Mouse (Mus musculus) ES-Bruce4 (cell line): ENCODE results near the gene Il25. TPM values are rescaled to one million over a fixed set of nuclear protein-coding genes. Genes with fewer than 3 reads are reported as not detected.
"Not testable (repeated sequence)": the region's sequence is repeated elsewhere in the genome, so short reads cannot be mapped to it uniquely, and the experiment has no call there.

Experiments
- H3K27ac ChIP-seq: 2 replicates; pipeline ENCODE4 v1.5.1; 2012; ENCODE audit warnings: low read length, inconsistent platforms; ENCODE audit not compliant: insufficient read depth
- H3K27me3 ChIP-seq: 2 replicates; pipeline ENCODE4 v1.6.1; 2012; ENCODE audit warnings: mild to moderate bottlenecking, low read length, inconsistent platforms; ENCODE audit not compliant: control insufficient read depth, poor library complexity, insufficient read depth, severe bottlenecking
- H3K36me3 ChIP-seq: 2 replicates; pipeline ENCODE4 v1.6.1; 2012; ENCODE audit warnings: inconsistent platforms, mild to moderate bottlenecking, low read length, moderate library complexity; ENCODE audit not compliant: control insufficient read depth, poor library complexity, insufficient read depth, severe bottlenecking
- H3K4me1 ChIP-seq: one replicate; pipeline ENCODE4 v1.8.1; 2011; ENCODE audit warnings: low read length; ENCODE audit not compliant: control insufficient read depth, insufficient read depth
- H3K4me3 ChIP-seq: 2 replicates; pipeline ENCODE4 v1.5.1; 2011; ENCODE audit warnings: low read depth, mild to moderate bottlenecking, low read length
- H3K9ac ChIP-seq: 2 replicates; pipeline ENCODE4 v1.6.1; 2012; ENCODE audit warnings: low read depth, mild to moderate bottlenecking, inconsistent platforms; ENCODE audit not compliant: poor library complexity, severe bottlenecking
- H3K9me3 ChIP-seq: replicated peaks from 2 replicates; pipeline ENCODE4 v1.6.1; 2012; ENCODE audit warnings: mild to moderate bottlenecking, low read length, inconsistent platforms; ENCODE audit not compliant: control insufficient read depth, poor library complexity, insufficient read depth, severe bottlenecking
- CTCF ChIP-seq: IDR thresholded peaks from one replicate; pipeline ENCODE4 v1.8.1; 2011; ENCODE audit warnings: low read depth, low read length
- EP300 ChIP-seq: IDR thresholded peaks from 2 replicates; pipeline ENCODE4 v1.6.1; 2011; ENCODE audit warnings: low read depth, low read length; ENCODE audit not compliant: insufficient read depth
- POLR2A ChIP-seq: IDR thresholded peaks from one replicate; pipeline ENCODE4 v1.8.1; 2011; ENCODE audit warnings: low read length; ENCODE audit not compliant: insufficient read depth
- polyA plus RNA-seq: library from polyadenylated mRNA; stranded (reverse); fragments of >200 nt; gene quantifications from 2 replicates; pipeline ENCODE4 v1.2.4, GENCODE M21; 2011; ENCODE audit warnings: low read depth; ENCODE audit not compliant: missing spikeins, insufficient read depth, insufficient read length

Il25 gene
- polyA plus RNA-seq, 1 experiment, result not detected

DNA sequence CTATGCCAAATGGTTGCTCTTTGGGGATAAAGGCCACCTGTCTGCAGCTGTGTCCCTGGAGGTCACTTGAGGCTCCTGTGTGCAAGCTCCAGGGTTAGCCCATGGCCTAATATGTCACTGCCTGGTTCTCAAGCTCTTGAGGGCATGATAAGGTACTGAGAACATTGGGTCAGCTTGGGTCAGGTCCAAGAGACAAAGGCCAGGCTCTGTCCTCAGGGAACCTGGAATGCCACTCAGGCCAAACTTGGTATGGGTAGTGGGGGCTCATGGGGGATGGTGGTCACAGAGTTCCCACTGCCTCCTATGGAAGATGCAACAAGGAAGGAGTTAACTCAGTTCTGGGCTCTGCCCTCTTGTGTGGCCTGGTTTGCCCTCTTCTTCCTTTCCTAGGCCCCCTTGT is 35.8 kb downstream of the Il25 start:
- Histone ChIP-seq H3K27me3 (no peaks in the 10 kb centered on the region), H3K9ac (no peak overlapping the region), H3K27ac (no peak overlapping the region), H3K4me3 (no peak overlapping the region), H3K4me1 (no peaks in the 10 kb centered on the region), H3K36me3 (no peaks in the 10 kb centered on the region), H3K9me3 (no peaks in the 10 kb centered on the region)
- TF ChIP-seq CTCF, result no peak
- no peak for TF ChIP-seq POLR2A
- no peak for TF ChIP-seq EP300

DNA sequence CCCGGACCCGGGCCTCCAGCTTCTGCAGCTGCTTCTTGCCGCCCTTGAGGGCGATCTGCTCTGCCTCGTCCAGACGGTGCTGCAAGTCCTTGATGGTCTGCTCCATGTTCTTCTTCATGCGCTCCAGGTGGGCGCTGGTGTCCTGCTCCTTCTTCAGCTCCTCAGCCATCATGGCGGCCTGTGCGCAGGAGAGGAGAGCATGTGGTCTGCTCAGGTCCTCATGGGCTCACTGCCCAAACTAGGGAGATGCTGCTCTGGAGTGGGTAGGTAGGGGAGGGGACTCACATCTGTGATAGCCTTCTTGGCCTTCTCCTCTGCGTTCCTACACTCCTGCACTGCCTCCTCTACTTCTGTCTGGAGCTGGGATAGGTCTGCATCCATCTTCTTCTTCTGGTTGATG is 40.3 kb downstream of the Il25 start:
- not testable (repeated sequence) for H3K27ac ChIP-seq, H3K27me3 ChIP-seq, H3K9ac ChIP-seq, H3K4me3 ChIP-seq, H3K4me1 ChIP-seq, H3K9me3 ChIP-seq, H3K36me3 ChIP-seq

DNA sequence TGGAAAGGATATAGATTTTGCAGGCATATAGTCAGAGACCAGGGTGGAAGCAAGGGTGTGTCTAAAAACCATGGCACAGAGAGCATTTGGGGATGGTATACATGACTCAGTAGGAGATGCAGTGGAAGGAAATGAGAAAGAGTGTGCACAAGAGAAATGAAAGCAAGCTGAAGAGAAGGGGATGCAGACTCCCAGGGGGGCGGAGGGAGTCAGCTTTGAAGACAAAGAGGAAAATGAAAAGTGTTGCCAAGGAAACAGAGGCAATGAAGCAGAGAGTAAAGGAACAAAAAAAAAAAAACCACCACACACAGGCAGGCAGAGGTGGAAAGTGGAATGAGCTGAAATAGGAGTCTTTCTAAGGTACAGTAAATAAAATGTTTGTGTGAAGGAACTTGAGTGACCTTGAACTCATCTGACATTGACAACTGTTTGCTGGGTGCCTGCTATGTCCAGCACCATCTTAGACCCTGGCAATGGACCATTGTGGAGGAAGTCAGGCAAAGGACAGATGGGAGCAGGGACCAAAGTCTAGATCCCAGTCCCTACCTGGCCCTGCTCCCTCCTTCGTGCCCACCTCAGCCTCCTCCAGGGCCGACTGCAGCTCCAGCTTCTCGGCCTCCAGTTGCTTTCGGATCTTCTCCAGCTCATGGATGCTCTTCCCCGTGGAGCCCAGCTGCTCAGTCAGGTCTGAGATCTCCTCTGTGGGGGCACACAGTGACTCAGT is 41.7 kb downstream of the Il25 start:
- H3K36me3 ChIP-seq, result no peaks in the 10 kb centered on the region
- H3K9ac ChIP-seq, result no peak overlapping the region
- H3K4me3 ChIP-seq, result no peak overlapping the region
- no peaks in the 10 kb centered on the region for H3K9me3 ChIP-seq
- no peaks in the 10 kb centered on the region for H3K4me1 ChIP-seq
- H3K27me3 ChIP-seq, result no peaks in the 10 kb centered on the region
- TF ChIP-seq POLR2A (no peak), EP300 (no peak), CTCF (no peak)
- no peak overlapping the region for H3K27ac ChIP-seq

DNA sequence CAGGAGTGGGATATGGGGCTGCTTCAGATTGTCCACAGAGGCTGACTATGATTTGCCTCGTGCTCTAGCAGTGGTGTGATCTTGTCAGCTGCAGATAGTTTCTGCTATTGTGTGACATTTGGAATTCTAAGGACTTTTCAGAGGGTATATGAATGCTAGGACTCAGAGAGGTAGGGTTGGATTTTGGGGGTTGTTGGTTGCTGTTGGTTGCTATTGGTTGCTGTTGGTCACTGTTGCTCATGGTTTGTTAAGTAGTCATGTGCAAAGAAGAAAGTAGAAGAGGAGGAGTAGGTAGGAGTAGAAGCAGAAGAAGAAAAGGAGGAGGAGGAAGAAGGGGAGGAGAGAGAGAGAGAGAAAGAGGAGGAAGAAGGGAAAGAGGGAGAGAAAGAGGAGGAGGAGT is 44.1 kb downstream of the Il25 start, which contains the start of gene Gm17428:
Gene Gm17428 (plus strand): TSS at position 301 of the 400 bp plus-strand sequence.
- Histone ChIP-seq H3K4me1 (no peaks in the 10 kb centered on the region), H3K36me3 (no peaks in the 10 kb centered on the region), H3K27me3 (no peaks in the 10 kb centered on the region), H3K4me3 (no peak within 1 kb of the TSS), H3K9ac (no peak within 1 kb of the TSS), H3K27ac (no peak within 1 kb of the TSS), H3K9me3 (no peaks in the 10 kb centered on the region)
- no peak for TF ChIP-seq CTCF
- TF ChIP-seq POLR2A, result no peak
- TF ChIP-seq EP300, result no peak

DNA sequence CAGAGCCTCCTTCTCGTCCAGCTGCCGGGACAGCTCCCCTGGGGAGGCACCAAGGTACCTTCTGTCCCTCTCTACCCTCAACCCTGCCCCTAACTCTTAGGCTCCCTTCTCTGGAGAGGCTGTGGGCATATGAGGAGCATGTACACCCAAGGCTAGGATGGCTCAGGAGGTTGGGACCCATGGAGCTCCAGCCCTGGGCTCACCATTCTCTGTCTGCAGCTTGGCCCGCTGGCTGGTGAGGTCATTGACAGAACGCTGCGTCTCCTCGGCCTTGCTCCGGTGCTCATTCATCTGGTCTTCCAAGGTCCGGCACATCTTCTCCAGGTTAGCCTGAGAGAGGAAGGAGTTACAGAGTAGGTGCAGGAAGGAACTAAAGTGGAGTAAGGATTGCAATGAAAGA is 46.2 kb downstream of the Il25 start:
- Histone ChIP-seq H3K4me1 (no peaks in the 10 kb centered on the region), H3K27me3 (no peaks in the 10 kb centered on the region), H3K9ac (no peak overlapping the region), H3K27ac (no peak overlapping the region), H3K36me3 (no peaks in the 10 kb centered on the region), H3K9me3 (no peaks in the 10 kb centered on the region), H3K4me3 (no peak overlapping the region)
- no peak for TF ChIP-seq POLR2A
- TF ChIP-seq EP300, result no peak

DNA sequence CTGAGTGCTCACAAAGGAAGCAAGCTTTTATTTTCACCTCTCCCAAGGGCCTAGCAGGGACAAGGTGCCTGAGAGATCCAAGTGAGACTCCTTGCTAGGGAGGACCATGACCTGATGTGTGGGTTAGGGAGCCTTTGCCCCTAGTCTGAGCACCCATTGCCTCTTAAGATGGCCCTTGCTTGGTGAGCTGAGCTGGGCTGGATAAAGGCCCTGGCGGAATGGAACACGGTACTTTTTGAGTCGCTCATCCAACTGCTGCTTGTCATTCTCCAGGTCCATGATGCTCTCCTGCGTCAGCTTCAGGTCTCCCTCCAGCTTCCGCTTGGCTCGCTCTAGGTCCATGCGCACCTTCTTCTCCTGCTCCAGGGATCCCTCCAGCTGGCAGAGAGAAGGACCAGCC is 49.4 kb downstream of the Il25 start:
- H3K9me3 ChIP-seq, result no peaks in the 10 kb centered on the region
- H3K4me1 ChIP-seq, result no peaks in the 10 kb centered on the region
- H3K27me3 ChIP-seq, result no peaks in the 10 kb centered on the region
- no peak overlapping the region for H3K27ac ChIP-seq
- H3K36me3 ChIP-seq, result no peaks in the 10 kb centered on the region
- no peak overlapping the region for H3K9ac ChIP-seq
- TF ChIP-seq EP300 (no peak), CTCF (no peak), POLR2A (no peak)
- H3K4me3 ChIP-seq, result no peak overlapping the region

Other genes starting within 250 kb of the Il25 start
- 25.9 and 26.4 TPM in 2 replicates for gene 1700123O20Rik, start 246.5 kb upstream of the Il25 start, polyA plus RNA-seq
- 299 and 323 TPM in 2 replicates for gene Acin1, start 245.8 kb upstream of the Il25 start, polyA plus RNA-seq
- 0.42 TPM in 1 of 2 replicates, not detected in the other for gene Gm29776, start 233.9 kb upstream of the Il25 start, polyA plus RNA-seq
- not detected in 2 replicates for gene Cebpe, start 220.5 kb upstream of the Il25 start, polyA plus RNA-seq
- 2.0 and 2.3 TPM in 2 replicates for gene Slc7a8, start 150.7 kb upstream of the Il25 start, polyA plus RNA-seq
- gene Rnf212b, start 118.6 kb upstream of the Il25 start, polyA plus RNA-seq, result 0.66 and 1.5 TPM in 2 replicates
- gene Homez, start 61.7 kb upstream of the Il25 start, polyA plus RNA-seq, result 12.1 and 16.8 TPM in 2 replicates
- gene Ppp1r3e, start 55.1 kb upstream of the Il25 start, polyA plus RNA-seq, result 4.2 and 6.3 TPM in 2 replicates
- 25.0 and 26.8 TPM in 2 replicates for gene Bcl2l2, start 49.3 kb upstream of the Il25 start, polyA plus RNA-seq
- not detected in 2 replicates for gene Gm20521, start 49.3 kb upstream of the Il25 start, polyA plus RNA-seq
- gene Pabpn1, start 40.2 kb upstream of the Il25 start, polyA plus RNA-seq, result 317 and 318 TPM in 2 replicates
- gene Slc22a17, start 19.6 kb upstream of the Il25 start, polyA plus RNA-seq, result 25.9 and 29.0 TPM in 2 replicates
- 48.3 and 55.8 TPM in 2 replicates for gene Efs, start 6.6 kb upstream of the Il25 start, polyA plus RNA-seq
- gene Cmtm5, start 3.6 kb downstream of the Il25 start, polyA plus RNA-seq, result not detected in 2 replicates
- gene Myh6, start 34.2 kb downstream of the Il25 start, polyA plus RNA-seq, result 1.2 TPM in 1 of 2 replicates, not detected in the other
- gene Gm17428, start 44.2 kb downstream of the Il25 start, polyA plus RNA-seq, result not detected in 2 replicates
- gene Myh7, start 61.9 kb downstream of the Il25 start, polyA plus RNA-seq, result 3.1 TPM in 2 replicates
- gene Ngdn, start 82.8 kb downstream of the Il25 start, polyA plus RNA-seq, result 52.7 and 55.2 TPM in 2 replicates
- gene Zfhx2, start 159.6 kb downstream of the Il25 start, polyA plus RNA-seq, result 18.1 and 24.6 TPM in 2 replicates
- gene Thtpa, start 162.1 kb downstream of the Il25 start, polyA plus RNA-seq, result 6.9 and 8.6 TPM in 2 replicates
- 20.6 and 23.9 TPM in 2 replicates for gene Ap1g2, start 173.9 kb downstream of the Il25 start, polyA plus RNA-seq
- gene Jph4, start 184.2 kb downstream of the Il25 start, polyA plus RNA-seq, result 3.6 and 4.7 TPM in 2 replicates